Mouse (Mus musculus): ENCODE measurements around the gene F7. TPM values are rescaled to one million over a fixed set of nuclear protein-coding genes. Genes with fewer than 3 reads are reported as not detected.

The F7 gene
- total RNA-seq (2015; ENCODE audit: low replicate concordance) (not detected in 2 replicates), total RNA-seq (2017; ENCODE audit: low replicate concordance) (not detected in 2 replicates)

DNA sequence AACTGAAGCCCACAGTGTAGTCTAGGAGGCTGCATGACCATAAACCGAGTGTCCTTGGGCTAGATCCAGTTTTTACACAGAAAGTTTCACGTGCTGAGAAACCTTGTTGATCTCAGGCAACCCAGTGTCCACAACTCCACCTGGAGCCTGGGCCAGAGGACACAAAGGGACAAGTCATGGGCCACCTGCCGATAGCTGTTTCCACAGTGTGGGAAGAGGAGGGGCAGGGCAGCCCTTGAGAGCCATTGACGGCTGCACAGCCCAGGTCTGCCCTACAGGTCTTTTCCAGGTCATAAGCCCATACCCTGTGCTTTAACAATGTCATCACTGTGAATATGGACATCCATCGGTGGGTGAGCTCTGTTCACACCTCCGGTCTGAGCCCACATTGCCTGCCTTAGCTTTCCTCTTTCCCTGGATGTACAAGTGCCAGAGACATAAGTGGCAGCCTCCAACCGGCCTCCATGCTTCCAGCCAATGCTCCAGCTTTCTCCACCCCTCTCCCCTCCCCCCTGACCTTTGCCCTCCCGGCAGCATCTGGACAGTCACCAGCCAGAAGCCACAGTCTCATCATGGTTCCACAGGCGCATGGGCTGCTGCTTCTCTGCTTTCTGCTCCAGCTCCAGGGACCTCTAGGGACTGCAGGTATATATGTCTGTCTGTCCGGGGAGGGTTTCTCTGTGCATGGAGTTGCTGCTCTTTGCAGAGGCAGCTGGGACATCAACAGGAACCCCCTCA lies at the start of gene F7:
TSS of gene F7 (plus strand) at position 548 of the 738 bp plus-strand sequence.
- no peak for ATAC-seq (replicated peaks; ENCODE audit: low FRiP score, poor library complexity, severe bottlenecking)

DNA sequence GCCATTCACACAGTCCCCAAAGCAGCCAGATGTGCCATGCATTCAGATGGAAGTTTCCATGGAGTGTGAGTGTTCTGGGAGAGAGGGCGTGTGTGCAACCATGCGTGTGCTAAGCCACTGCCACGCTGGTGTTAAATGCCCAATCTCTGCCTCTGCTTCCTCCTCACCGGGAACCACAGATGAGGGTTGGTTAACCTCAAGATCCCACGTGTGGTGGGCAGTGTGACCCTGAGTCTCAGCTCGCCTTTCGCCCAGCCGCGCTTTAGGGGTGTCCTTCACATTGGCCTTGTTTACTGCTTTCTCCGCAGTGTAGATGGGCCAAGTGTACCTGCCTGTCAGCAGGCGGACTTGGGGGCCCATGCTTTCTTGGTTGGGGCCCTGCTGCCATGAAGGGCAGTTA lies 49.5 kb upstream of the F7 start:
- no peak for ATAC-seq (replicated peaks; ENCODE audit: low FRiP score, poor library complexity, severe bottlenecking)

- no peak for ATAC-seq (replicated peaks; ENCODE audit: low FRiP score, poor library complexity, severe bottlenecking)
These were observed 49.1 kb upstream of the F7 start for GRCm38 (mm10) chr8:12976723-12977122.

GRCm38 (mm10) chr8:12977325-12977724 lies 48.5 kb upstream of the F7 start:
- ATAC-seq (replicated peaks; ENCODE audit: low FRiP score, poor library complexity, severe bottlenecking), result no peak

GRCm38 (mm10) chr8:12978308-12978707 lies 47.5 kb upstream of the F7 start:
- ATAC-seq (replicated peaks; ENCODE audit: low FRiP score, poor library complexity, severe bottlenecking), result no peak

DNA sequence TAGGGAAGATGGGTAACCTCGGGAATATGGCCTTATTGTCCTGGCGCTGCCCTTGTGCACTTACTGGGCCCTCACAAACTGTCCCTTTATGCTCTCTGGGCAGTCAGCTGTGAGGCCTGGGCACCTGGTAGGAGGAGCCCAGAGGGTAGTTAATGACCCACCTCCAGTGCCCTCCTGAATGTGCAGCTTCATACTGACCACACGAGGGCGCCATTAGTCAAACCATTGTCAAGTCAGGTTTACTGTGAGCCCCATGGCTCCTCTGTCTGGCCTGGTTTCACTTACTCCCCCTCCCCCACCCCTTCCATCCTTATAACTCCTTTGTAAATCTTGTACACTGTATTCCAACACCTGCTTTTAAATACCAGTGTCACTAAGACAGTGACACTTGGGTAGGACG lies 47.1 kb upstream of the F7 start:
- peak; percentile 52; the same call in 1 of the 2 replicates for ATAC-seq (replicated peaks; ENCODE audit: low FRiP score, poor library complexity, severe bottlenecking)

DNA sequence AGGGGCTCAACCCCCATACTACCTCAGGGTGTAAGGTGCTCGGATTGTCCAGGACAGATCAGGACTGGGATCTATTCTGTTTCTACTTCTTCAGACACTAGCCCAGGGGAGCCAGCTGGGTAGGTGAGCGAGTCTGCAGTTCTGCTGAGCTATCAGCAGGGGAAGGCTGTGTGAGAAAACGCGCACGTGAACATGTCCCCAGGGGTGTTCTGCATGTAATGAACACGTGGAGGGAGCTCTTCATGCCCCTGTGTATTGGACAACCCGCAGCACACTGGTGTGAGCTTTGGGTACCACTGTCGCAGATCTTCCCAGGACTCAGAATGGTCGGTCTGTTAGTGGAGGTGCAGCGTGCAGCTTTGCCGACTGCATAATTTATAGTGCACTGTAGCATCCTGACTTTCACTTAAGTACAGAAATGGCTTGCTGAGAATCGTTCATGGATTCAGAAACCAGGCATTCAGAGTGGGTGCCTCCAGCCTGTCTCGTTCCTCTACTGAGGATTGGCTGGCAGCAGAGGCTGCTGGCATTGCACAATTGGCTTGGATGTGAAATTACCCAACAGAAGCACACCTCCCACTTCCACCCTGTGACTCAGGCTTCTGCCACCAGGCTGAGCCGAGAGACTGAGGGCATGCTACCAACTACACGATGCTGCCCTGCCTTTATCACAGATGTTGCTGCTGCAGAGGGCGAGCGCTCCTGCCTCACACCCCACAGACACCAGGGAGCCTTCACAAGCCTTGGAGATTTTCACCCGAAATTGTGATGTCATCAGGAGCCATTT lies 42.0 kb upstream of the F7 start:
- no peak for ATAC-seq (replicated peaks; ENCODE audit: low FRiP score, poor library complexity, severe bottlenecking)

DNA sequence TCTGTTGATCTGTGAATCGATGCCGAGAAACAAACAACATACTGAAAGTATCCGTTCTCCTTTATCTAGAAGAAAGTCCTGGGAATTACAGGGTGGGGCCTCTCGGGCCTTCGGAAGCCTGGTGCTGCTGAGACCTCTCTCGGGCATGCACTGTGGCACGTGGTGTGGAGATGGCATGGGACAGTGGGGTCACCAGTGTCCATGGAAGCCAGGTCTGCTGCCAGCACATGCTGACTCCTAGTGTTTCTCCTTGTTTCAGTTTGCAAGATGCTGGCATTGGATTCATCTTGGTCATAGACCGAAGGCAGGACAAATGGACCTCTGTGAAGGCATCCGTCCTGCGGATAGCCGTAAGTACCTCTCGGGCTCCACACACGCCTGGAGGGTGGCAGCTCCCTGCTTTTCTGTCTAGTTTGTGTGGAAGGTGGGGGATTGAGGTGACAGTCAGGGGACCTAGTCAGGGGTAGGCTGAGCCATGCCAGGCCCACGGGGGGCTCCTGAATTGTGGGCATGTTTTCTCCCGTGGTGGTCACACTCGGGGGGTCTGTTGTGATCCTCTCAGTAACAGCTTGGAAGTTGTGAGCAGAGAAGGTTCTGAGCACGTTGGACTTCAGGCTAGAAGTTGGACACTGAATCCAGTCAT lies 41.1 kb upstream of the F7 start:
- no peak for ATAC-seq (replicated peaks; ENCODE audit: low FRiP score, poor library complexity, severe bottlenecking)

- no peak for ATAC-seq (replicated peaks; ENCODE audit: low FRiP score, poor library complexity, severe bottlenecking)
These were observed 40.6 kb upstream of the F7 start for GRCm38 (mm10) chr8:12985259-12985658.

DNA sequence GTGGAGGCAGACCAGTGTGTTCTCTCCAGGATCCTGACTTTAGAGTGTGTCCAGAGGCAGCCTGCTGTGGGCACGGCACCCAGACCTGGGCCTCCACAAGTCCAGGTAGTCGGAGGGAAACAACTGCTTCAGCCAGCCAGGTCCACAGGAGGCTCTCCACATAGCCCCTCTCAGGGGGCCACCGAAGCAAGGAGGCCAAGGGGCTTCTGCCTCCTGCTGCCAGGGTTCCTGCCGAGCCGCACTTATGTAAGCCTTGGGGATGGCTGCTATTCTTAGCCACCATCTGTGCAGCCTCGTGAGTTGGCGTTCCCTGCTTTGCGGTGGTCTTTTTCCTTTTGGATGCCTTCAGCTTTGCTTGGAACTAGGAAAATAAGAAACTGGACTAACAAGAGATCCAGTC lies 38.3 kb upstream of the F7 start:
- 0 out of 2 replicates have a peak, but pooled peaks have one; percentile 36 for ATAC-seq (replicated peaks; ENCODE audit: low FRiP score, poor library complexity, severe bottlenecking)

DNA sequence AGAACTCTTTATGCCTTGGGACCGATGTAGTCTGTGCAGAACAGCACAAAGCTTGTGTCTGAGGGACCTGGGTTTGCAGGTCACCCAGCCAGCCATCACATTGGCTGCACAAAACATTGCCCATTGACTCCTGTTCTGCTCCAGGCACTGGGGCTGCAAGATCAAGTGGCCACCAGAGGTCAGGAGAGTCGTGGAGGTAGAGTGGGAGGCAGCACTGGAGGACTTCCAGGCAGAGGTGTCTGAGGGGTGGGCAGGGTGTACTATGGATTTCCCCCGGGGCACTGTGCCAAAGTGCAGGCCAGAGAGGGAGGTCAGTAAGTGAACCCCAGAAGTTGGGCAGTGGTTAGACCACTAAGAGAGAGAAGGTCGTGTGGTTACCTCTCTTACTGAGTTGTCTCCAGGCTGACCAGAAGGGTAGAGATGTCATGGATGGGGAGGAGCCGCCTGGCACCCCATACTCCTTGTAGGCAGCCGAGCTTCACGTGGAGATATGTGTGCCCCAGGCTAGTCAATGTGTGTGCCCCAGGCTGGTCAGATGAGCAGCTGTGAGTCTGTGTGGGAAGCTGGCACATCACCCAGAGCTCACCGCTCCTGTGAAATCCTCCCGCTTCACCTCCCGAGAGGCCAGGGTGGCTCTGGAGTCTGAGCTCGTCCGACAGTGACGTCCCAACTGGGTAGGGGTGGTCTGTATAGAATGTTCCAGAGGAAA lies 37.0 kb upstream of the F7 start:
- no peak for ATAC-seq (replicated peaks; ENCODE audit: low FRiP score, poor library complexity, severe bottlenecking)

- no peak for ATAC-seq (replicated peaks; ENCODE audit: low FRiP score, poor library complexity, severe bottlenecking)
These were observed 34.4 kb upstream of the F7 start for GRCm38 (mm10) chr8:12991411-12991810.

GRCm38 (mm10) chr8:12994468-12994867 lies 31.4 kb upstream of the F7 start:
- ATAC-seq (replicated peaks; ENCODE audit: low FRiP score, poor library complexity, severe bottlenecking), result no peak

DNA sequence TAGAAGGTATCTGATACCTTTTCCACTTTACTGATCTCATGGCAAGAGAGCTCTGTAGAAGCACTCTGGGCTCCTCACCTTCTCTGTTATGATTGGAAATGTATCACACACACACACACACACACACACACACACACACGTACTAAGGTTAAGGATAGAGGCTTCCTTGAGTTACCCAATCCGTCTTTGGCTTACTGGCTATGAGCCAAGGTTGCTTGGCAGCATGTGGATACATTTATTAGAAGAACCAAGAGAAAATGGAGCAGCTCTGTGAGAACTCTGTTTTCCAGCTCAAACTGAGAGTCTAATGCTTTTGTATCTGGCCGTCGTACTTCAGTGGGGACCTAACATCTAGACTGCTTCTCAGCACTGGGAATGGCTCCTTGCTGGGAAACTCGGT lies 30.4 kb upstream of the F7 start:
- ATAC-seq (replicated peaks; ENCODE audit: low FRiP score, poor library complexity, severe bottlenecking), result no peak

- no peak for ATAC-seq (replicated peaks; ENCODE audit: low FRiP score, poor library complexity, severe bottlenecking)
These were observed 29.0 kb upstream of the F7 start for GRCm38 (mm10) chr8:12996831-12997275.

GRCm38 (mm10) chr8:12998331-12998730 lies 27.5 kb upstream of the F7 start:
- ATAC-seq (replicated peaks; ENCODE audit: low FRiP score, poor library complexity, severe bottlenecking), result no peak

DNA sequence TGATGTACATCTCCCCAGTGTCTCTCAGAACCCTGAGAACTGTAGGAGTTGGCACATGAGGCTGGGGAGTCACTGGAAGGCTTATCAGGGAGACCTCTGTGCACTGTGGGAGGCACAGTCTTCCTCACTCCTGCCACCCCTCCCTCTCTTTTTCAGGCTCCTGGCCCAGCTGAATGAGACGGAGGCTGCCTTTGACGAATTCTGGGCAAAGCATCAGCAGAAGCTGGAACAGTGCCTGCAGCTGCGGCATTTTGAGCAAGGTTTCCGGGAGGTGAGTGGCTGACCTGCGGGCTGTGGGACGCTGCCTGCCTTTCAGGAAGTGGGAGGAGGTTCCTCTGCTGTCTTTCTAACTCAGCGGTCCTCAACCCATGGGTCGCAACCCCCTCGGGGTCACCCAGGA lies 26.0 kb upstream of the F7 start:
- ATAC-seq (replicated peaks; ENCODE audit: low FRiP score, poor library complexity, severe bottlenecking), result no peak

DNA sequence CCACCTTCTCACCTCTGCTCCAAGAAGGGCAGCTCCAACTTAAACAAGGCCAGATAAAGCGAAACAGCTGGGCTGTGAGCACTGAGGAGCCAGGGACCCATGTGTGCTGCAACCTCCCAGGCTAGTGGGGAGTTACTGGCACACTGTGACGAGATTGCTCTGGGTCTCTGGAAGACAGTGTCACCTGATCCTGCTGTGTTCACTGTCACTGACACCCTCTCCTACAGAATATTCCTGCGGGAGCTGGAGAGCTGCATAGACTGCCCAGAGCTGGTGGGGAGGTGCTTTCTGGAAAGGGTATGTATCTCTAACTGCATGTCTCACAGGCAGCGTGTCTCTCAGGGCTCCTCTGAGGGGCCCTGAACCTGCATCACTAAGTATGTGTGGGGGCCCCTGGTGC lies 18.4 kb upstream of the F7 start:
- no peak for ATAC-seq (replicated peaks; ENCODE audit: low FRiP score, poor library complexity, severe bottlenecking)

- ATAC-seq (replicated peaks; ENCODE audit: low FRiP score, poor library complexity, severe bottlenecking), result no peak
These were observed 15.5 kb upstream of the F7 start for GRCm38 (mm10) chr8:13010313-13010712.

GRCm38 (mm10) chr8:13019560-13019959 lies 6.3 kb upstream of the F7 start:
- no peak for ATAC-seq (replicated peaks; ENCODE audit: low FRiP score, poor library complexity, severe bottlenecking)
